Mouse (Mus musculus) brain, embryonic 18.5 days (tissue): ENCODE results near the gene Osgep.
"Not testable (repeated sequence)": the region's sequence is repeated elsewhere in the genome, so short reads cannot be mapped to it uniquely, and the experiment has no call there.

ENCODE experiments used
- DNase-seq: peaks from one replicate; pipeline ENCODE4 v3.0.0-alpha.2; 2012; ENCODE audit warnings: low read depth, low spot score

Gene Osgep

GRCm38 (mm10) chr14:50876236-50876950 is 48.3 kb downstream of the Osgep start:
- DNase-seq: no peak

GRCm38 (mm10) chr14:50875591-50876230 is 49.0 kb downstream of the Osgep start:
- DNase-seq: no peak

- no peak for DNase-seq
These were observed 49.5 kb downstream of the Osgep start for GRCm38 (mm10) chr14:50875175-50875574.

- DNase-seq: no peak
These were observed 53.4 kb downstream of the Osgep start for GRCm38 (mm10) chr14:50871284-50871683.

GRCm38 (mm10) chr14:50870805-50871143 is 53.9 kb downstream of the Osgep start:
- DNase-seq: no peak

GRCm38 (mm10) chr14:50869889-50870804 is 54.5 kb downstream of the Osgep start, which contains the start of gene Tep1:
Tep1 (minus strand) TSS chr14:50870560.
- DNase-seq: peak; percentile 12

GRCm38 (mm10) chr14:50868656-50869055 is 56.0 kb downstream of the Osgep start:
- no peak for DNase-seq

GRCm38 (mm10) chr14:50868211-50868610 is 56.5 kb downstream of the Osgep start:
- DNase-seq: no peak

GRCm38 (mm10) chr14:50866966-50867365 is 57.7 kb downstream of the Osgep start:
- DNase-seq: no peak

GRCm38 (mm10) chr14:50865005-50865404 is 59.7 kb downstream of the Osgep start:
- not testable (repeated sequence) for DNase-seq

GRCm38 (mm10) chr14:50862641-50863040 is 62.1 kb downstream of the Osgep start:
- no peak for DNase-seq
